Mouse (Mus musculus) liver, adult 2 months (tissue): ENCODE measurements around the gene Plp1.

Experiments
- CTCF ChIP-seq: fragments of 200-500 bp; IDR thresholded peaks from 2 replicates; pipeline ENCODE4 v1.5.1; 2011; ENCODE audit warnings: low read depth, low read length, control low read depth
- POLR2A ChIP-seq: fragments of 200-500 bp; IDR thresholded peaks from 2 replicates; pipeline ENCODE4 v1.6.1; 2011; ENCODE audit warnings: low read length, control low read depth; ENCODE audit not compliant: insufficient read depth; ENCODE audit errors: extremely low read depth

- TF ChIP-seq CTCF: peak; percentile 75
- no peak for TF ChIP-seq POLR2A
These were observed 2.2 kb upstream of the Plp1 start for GRCm38 (mm10) chrX:136820250-136820649.
